Mouse (Mus musculus) liver, adult 2 months (tissue): ENCODE measurements at regions not wholly inside any gene's neighbourhood (a gene's known extent, or its start where the extent isn't known, plus 50 kb on each side); places are given as distances from the start of the nearest gene placed in this dataset.

ENCODE experiments used
- CTCF ChIP-seq: fragments of 200-500 bp; IDR thresholded peaks from 2 replicates; pipeline ENCODE4 v1.5.1; 2011; ENCODE audit warnings: low read depth, low read length, control low read depth
- POLR2A ChIP-seq: fragments of 200-500 bp; IDR thresholded peaks from 2 replicates; pipeline ENCODE4 v1.6.1; 2011; ENCODE audit warnings: low read length, control low read depth; ENCODE audit not compliant: insufficient read depth; ENCODE audit errors: extremely low read depth

DNA sequence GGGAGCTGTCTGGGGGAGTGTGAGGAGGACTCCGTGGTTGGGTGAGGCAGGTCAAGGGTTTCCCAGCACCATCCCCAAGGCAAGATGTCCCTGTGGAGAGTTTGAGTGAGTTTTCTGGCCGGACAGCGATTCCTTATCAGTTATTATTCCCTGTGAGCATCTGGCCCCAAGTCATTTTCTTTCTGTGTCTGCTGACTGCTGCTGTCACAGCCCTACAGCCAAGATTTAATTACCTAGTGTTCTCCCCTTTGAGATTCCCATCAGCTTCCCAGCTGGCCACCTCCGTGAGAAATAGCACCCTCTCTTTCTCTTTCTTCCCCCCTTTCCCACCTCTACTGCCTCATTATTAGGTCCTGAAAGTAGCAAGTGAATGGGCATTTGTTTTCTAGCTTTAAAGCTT lies 88.4 kb downstream of the Cmpk2 start:
- TF ChIP-seq POLR2A (no peak), CTCF (no peak)
